Mouse (Mus musculus) bone marrow macrophage, adult 2 months (primary cell): ENCODE measurements at regions not wholly inside any gene's neighbourhood (a gene's known extent, or its start where the extent isn't known, plus 50 kb on each side); places are given as distances from the start of the nearest gene placed in this dataset.

ENCODE experiments used
- CTCF ChIP-seq: IDR thresholded peaks from 2 replicates; pipeline ENCODE4 v1.5.1; 2012; ENCODE audit warnings: low read depth, mild to moderate bottlenecking, low read length, moderate library complexity
- POLR2A ChIP-seq: IDR thresholded peaks from 2 replicates; pipeline ENCODE4 v1.6.1; 2012; ENCODE audit warnings: mild to moderate bottlenecking, low read depth, low read length, borderline replicate concordance

GRCm38 (mm10) chr3:143078310-143078709, 196.5 kb upstream of the Pkn2 start:
- no peak for TF ChIP-seq CTCF
- TF ChIP-seq POLR2A = no peak
